Mouse (Mus musculus): ENCODE results near the gene Dnm2. TPM values are rescaled to one million over a fixed set of nuclear protein-coding genes. Genes with fewer than 3 reads are reported as not detected.

Gene Dnm2
- polyA plus RNA-seq (2015; fragmentation: Nextera tagmentation; extraction: Ambion mirVana), result 79.8 and 81.1 TPM in 2 replicates

GRCm38 (mm10) chr9:21424631-21425555 lies at the start of gene Dnm2:
TSS of gene Dnm2 (plus strand) at chr9:21424908.
- DNase-seq (ENCODE audit: low spot score), result peak; percentile 98

GRCm38 (mm10) chr9:21379195-21379594 lies 45.5 kb upstream of the Dnm2 start:
- no peaks in the 10 kb centered on the region for H3K4me1 ChIP-seq (ENCODE audit: insufficient read depth, low read depth, low read length)
- TF ChIP-seq EP300 (IDR thresholded peaks at IDR 0.05), result no peak
- TF ChIP-seq CTCF (IDR thresholded peaks at IDR 0.05), result no peak
- no peak overlapping the region for H3K9ac ChIP-seq (replicated peaks; ENCODE audit: low read depth)
- no peaks in the 10 kb centered on the region for H3K36me3 ChIP-seq (ENCODE audit: insufficient read depth, low read length)
- ATAC-seq, result no peak
- no peak overlapping the region for H3K4me3 ChIP-seq (ENCODE audit: low read depth, low read length)
- H3K9me3 ChIP-seq (ENCODE audit: low read length), result no peaks in the 10 kb centered on the region
- H3K4me2 ChIP-seq (replicated peaks; ENCODE audit: low read depth, low read length), result no peak overlapping the region
- 79% methylated on average over 3 of the region's 3 CpGs for WGBS
- H3K27ac ChIP-seq (ENCODE audit: low read length), result no peak overlapping the region
- H3K27me3 ChIP-seq (replicated peaks; ENCODE audit: insufficient read depth, low read length), result no peaks in the 10 kb centered on the region
- no peak for DNase-seq (ENCODE audit: low spot score)

More at GRCm38 (mm10) chr9:21424631-21425555, at the start of gene Dnm2:
- H3K27me3 ChIP-seq (replicated peaks; ENCODE audit: insufficient read depth, low read length), result no peaks in the 10 kb centered on the region
- H3K9ac ChIP-seq (replicated peaks; ENCODE audit: low read depth), result peak within 1 kb of the TSS; percentile 95
- peak within 1 kb of the TSS; percentile 85 for H3K4me2 ChIP-seq (replicated peaks; ENCODE audit: low read depth, low read length)
- peak within 1 kb of the TSS; percentile 92 for H3K27ac ChIP-seq (ENCODE audit: low read length)
- TF ChIP-seq CTCF (IDR thresholded peaks at IDR 0.05) (peak; percentile 9), EP300 (IDR thresholded peaks at IDR 0.05) (peak; percentile 94)
- no peaks in the 10 kb centered on the region for H3K36me3 ChIP-seq (ENCODE audit: insufficient read depth, low read length)
- peak within 1 kb of the TSS; percentile 97 for H3K4me3 ChIP-seq (ENCODE audit: low read depth, low read length)
- ATAC-seq, result peak; percentile 99
- no peaks in the 10 kb centered on the region for H3K9me3 ChIP-seq (ENCODE audit: low read length)
- WGBS, result under 1% methylated on average over 73 of the region's 82 CpGs
- H3K4me1 ChIP-seq (ENCODE audit: insufficient read depth, low read depth, low read length), result peaks cover 13% of the 10 kb centered on the region

DNA sequence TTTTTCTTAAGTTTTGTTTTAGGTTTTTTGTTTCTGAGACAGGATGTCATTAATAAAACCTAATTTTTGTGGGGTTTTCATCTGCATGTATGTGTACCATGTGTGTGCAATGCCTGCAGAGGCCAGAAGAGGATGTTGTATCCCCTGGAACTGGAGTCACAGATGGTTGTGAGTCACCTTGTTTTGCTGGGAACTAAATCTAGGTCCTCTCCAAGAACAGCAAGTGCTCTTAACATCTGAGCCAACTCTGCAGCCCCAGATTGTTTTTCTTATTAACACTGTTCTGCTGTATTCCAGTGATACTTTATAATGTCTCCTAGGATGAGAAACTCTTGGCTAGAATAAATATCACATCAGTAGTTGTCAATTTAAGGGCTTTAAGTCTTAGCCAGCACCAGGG lies 43.8 kb upstream of the Dnm2 start:
- peak; percentile 6; the same call in 1 of the 2 replicates for TF ChIP-seq CTCF (IDR thresholded peaks at IDR 0.05)
- no peak for TF ChIP-seq EP300 (IDR thresholded peaks at IDR 0.05)
- no peaks in the 10 kb centered on the region for H3K27me3 ChIP-seq (replicated peaks; ENCODE audit: insufficient read depth, low read length)
- no peak overlapping the region for H3K9ac ChIP-seq (replicated peaks; ENCODE audit: low read depth)
- no peaks in the 10 kb centered on the region for H3K4me1 ChIP-seq (ENCODE audit: insufficient read depth, low read depth, low read length)
- no peak overlapping the region for H3K4me2 ChIP-seq (replicated peaks; ENCODE audit: low read depth, low read length)
- H3K9me3 ChIP-seq (ENCODE audit: low read length), result no peaks in the 10 kb centered on the region
- DNase-seq (ENCODE audit: low spot score), result no peak
- no peak overlapping the region for H3K27ac ChIP-seq (ENCODE audit: low read length)
- H3K4me3 ChIP-seq (ENCODE audit: low read depth, low read length), result no peak overlapping the region
- no peaks in the 10 kb centered on the region for H3K36me3 ChIP-seq (ENCODE audit: insufficient read depth, low read length)
- no peak for ATAC-seq

- Histone ChIP-seq H3K4me2 (replicated peaks; ENCODE audit: low read depth, low read length) (no peak overlapping the region), H3K27ac (ENCODE audit: low read length) (no peak overlapping the region), H3K4me3 (ENCODE audit: low read depth, low read length) (no peak overlapping the region), H3K36me3 (ENCODE audit: insufficient read depth, low read length) (no peaks in the 10 kb centered on the region), H3K4me1 (ENCODE audit: insufficient read depth, low read depth, low read length) (no peaks in the 10 kb centered on the region), H3K9ac (replicated peaks; ENCODE audit: low read depth) (no peak overlapping the region), H3K27me3 (replicated peaks; ENCODE audit: insufficient read depth, low read length) (no peaks in the 10 kb centered on the region), H3K9me3 (ENCODE audit: low read length) (no peaks in the 10 kb centered on the region)
- no peak for TF ChIP-seq EP300 (IDR thresholded peaks at IDR 0.05)
- no peak for TF ChIP-seq CTCF (IDR thresholded peaks at IDR 0.05)
- DNase-seq (ENCODE audit: low spot score) (no peak), ATAC-seq (no peak)
These were observed 40.7 kb upstream of the Dnm2 start for GRCm38 (mm10) chr9:21383966-21384365.

DNA sequence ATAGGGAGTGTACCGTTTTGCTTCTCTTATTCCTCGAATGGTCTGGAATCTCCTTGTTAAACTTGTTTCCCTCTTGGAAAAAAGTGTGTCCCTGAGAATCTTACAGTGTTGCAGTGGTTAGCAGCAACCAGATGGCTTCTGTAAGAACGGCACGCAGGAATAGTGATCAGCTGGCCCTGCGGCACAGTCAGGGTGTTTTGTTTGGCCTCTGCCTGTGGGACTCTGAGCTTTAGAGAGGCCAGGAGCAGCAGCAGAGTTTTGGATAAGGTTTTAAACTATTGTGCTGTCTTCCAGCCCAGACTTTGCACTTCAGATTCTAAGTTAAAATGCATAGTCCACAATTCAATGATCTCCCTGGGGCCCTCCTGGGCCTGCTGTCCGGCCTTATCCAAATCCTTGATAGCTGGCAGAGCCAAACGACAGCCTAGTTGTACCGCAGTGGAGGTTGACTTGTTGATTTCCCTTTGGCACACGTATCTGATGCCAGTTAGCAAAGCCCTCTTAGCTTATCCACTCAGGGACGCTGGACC lies 32.0 kb upstream of the Dnm2 start:
- H3K27me3 ChIP-seq (replicated peaks; ENCODE audit: insufficient read depth, low read length), result no peaks in the 10 kb centered on the region
- ATAC-seq, result no peak
- 85% methylated on average over 10 of the region's 10 CpGs for WGBS

DNA sequence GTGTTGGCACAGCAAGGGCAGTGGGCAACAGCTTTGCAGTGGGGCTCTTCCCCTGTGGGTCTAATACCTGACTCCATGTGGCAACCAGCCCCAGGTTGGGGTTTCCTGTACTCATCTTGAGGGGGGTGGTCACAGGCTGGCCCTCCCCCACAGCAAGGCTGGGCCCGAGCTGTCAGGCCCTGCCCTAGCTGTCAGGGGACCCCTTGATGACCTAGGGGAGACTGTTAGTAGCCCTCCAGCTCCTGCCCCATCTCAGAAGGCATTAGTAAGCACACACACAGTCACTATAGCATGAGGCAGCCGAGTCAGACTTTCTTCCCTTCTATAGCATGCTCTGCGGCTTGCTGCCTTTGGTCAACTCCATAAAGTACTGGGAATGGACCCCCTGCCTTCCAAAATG lies 29.0 kb upstream of the Dnm2 start:
- H3K36me3 ChIP-seq (ENCODE audit: insufficient read depth, low read length), result peaks cover 29% of the 10 kb centered on the region; the same call in 1 of the 2 replicates
- H3K4me3 ChIP-seq (ENCODE audit: low read depth, low read length), result no peak overlapping the region
- H3K27me3 ChIP-seq (replicated peaks; ENCODE audit: insufficient read depth, low read length), result no peaks in the 10 kb centered on the region
- no peaks in the 10 kb centered on the region for H3K9me3 ChIP-seq (ENCODE audit: low read length)
- 87% methylated on average over 3 of the region's 3 CpGs for WGBS
- TF ChIP-seq CTCF (IDR thresholded peaks at IDR 0.05), result no peak
- no peak for TF ChIP-seq EP300 (IDR thresholded peaks at IDR 0.05)
- no peak overlapping the region for H3K4me2 ChIP-seq (replicated peaks; ENCODE audit: low read depth, low read length)
- no peaks in the 10 kb centered on the region for H3K4me1 ChIP-seq (ENCODE audit: insufficient read depth, low read depth, low read length)
- no peak for ATAC-seq
- no peak for DNase-seq (ENCODE audit: low spot score)
- no peak overlapping the region for H3K9ac ChIP-seq (replicated peaks; ENCODE audit: low read depth)
- no peak overlapping the region for H3K27ac ChIP-seq (ENCODE audit: low read length)

More for the DNA sequence above, 32.0 kb upstream of the Dnm2 start:
- Histone ChIP-seq H3K27ac (ENCODE audit: low read length) (no peak overlapping the region), H3K36me3 (ENCODE audit: insufficient read depth, low read length) (peaks cover 21% of the 10 kb centered on the region; the same call in 1 of the 2 replicates), H3K9ac (replicated peaks; ENCODE audit: low read depth) (no peak overlapping the region), H3K4me1 (ENCODE audit: insufficient read depth, low read depth, low read length) (no peaks in the 10 kb centered on the region), H3K9me3 (ENCODE audit: low read length) (no peaks in the 10 kb centered on the region), H3K4me3 (ENCODE audit: low read depth, low read length) (no peak overlapping the region), H3K4me2 (replicated peaks; ENCODE audit: low read depth, low read length) (no peak overlapping the region)
- TF ChIP-seq EP300 (IDR thresholded peaks at IDR 0.05) (no peak), CTCF (IDR thresholded peaks at IDR 0.05) (no peak)
- DNase-seq (ENCODE audit: low spot score), result no peak

Data from lung, postnatal 0 days (tissue).